Mouse (Mus musculus) stomach, postnatal 0 days (tissue): Measurements from ENCODE around the gene Fabp1. TPM values are rescaled to one million over a fixed set of nuclear protein-coding genes. Genes with fewer than 3 reads are reported as not detected.
A peak's percentile ranks its signal among the peaks of the same experiment; 100 is the strongest.

Source experiments
- ATAC-seq: fragments of 200-750 bp; cut with Nextera tagmentation; 2 replicates; pipeline ENCODE4 v1.8.0; 2017; ENCODE audit not compliant: low FRiP score, low TSS enrichment
- DNase-seq: peaks from one replicate; pipeline ENCODE4 v3.0.0-alpha.2; 2016; ENCODE audit warnings: low spot score
- H3K27ac ChIP-seq: fragments of 300-500 bp; sonication (generic); replicated peaks from 2 replicates; pipeline ENCODE4 v1.5.1; 2014; ENCODE audit warnings: mild to moderate bottlenecking, control low read depth
- H3K27me3 ChIP-seq: fragments of 300-500 bp; sonication (generic); 2 replicates; pipeline ENCODE4 v1.6.1; 2014; ENCODE audit warnings: low read length; ENCODE audit not compliant: control insufficient read depth, insufficient read depth
- H3K36me3 ChIP-seq: fragments of 300-500 bp; sonication (generic); 2 replicates; pipeline ENCODE4 v1.6.1; 2014; ENCODE audit warnings: low read length, mixed read lengths; ENCODE audit not compliant: control insufficient read depth, insufficient read depth
- H3K4me1 ChIP-seq: fragments of 300-500 bp; sonication (generic); replicated peaks from 2 replicates; pipeline ENCODE4 v1.6.1; 2014; ENCODE audit warnings: antibody characterized with exemption; ENCODE audit not compliant: control insufficient read depth, insufficient read depth
- H3K4me2 ChIP-seq: fragments of 300-500 bp; sonication (generic); replicated peaks from 2 replicates; pipeline ENCODE4 v1.6.1; 2014; ENCODE audit warnings: low read depth, mild to moderate bottlenecking, control low read depth, moderate library complexity
- H3K4me3 ChIP-seq: fragments of 300-500 bp; sonication (generic); 2 replicates; pipeline ENCODE4 v1.5.1; 2014; ENCODE audit warnings: low read depth, low read length, control low read depth
- H3K9ac ChIP-seq: fragments of 300-500 bp; sonication (generic); 2 replicates; pipeline ENCODE4 v1.6.1; 2014; ENCODE audit warnings: mild to moderate bottlenecking, low read length, control low read depth, mixed read lengths
- H3K9me3 ChIP-seq: fragments of 300-500 bp; sonication (generic); 2 replicates; pipeline ENCODE4 v1.6.1; 2016; ENCODE audit warnings: low read length; ENCODE audit not compliant: control insufficient read depth
- CTCF ChIP-seq: IDR thresholded peaks from 2 replicates; pipeline ENCODE4 v1.5.1; 2016; ENCODE audit warnings: antibody characterized with exemption, low read depth, mild to moderate bottlenecking, moderate library complexity
- EP300 ChIP-seq: optimal IDR thresholded peaks from 2 replicates; pipeline ENCODE3; 2016; ENCODE audit warnings: antibody characterized with exemption
- WGBS: fragments of 180-500 bp; shearing (Covaris S2); extraction: QIAGEN DNeasy Blood & Tissue Kit; methylation state at CpG from one replicate; pipeline ENCODE4 v1.1.7; 2014; 5-methylcytosine and 5-hydroxymethylcytosine counted together
- polyA plus RNA-seq: library from polyadenylated mRNA; unstranded; fragments of >200 nt; fragmentation: Nextera tagmentation; extraction: Ambion mirVana; gene quantifications from 2 replicates; pipeline ENCODE4 v1.2.1, GENCODE M21; 2015

Fabp1 gene
- polyA plus RNA-seq, 1 experiment from 2014 or later, result 208 TPM

GRCm38 (mm10) chr6:71237031-71237431, 37.4 kb downstream of the Fabp1 start:
- WGBS, result 57% methylated on average over 6 of the region's 6 CpGs
- no peak overlapping the region for H3K4me3 ChIP-seq
- H3K27me3 ChIP-seq, result no peaks in the 10 kb centered on the region
- TF ChIP-seq EP300, result no peak
- TF ChIP-seq CTCF, result no peak
- H3K27ac ChIP-seq, result no peak overlapping the region
- no peak overlapping the region for H3K9ac ChIP-seq
- H3K4me1 ChIP-seq, result no peaks in the 10 kb centered on the region
- H3K4me2 ChIP-seq, result no peak overlapping the region
- no peaks in the 10 kb centered on the region for H3K9me3 ChIP-seq
- DNase-seq, result no peak
- H3K36me3 ChIP-seq, result no peaks in the 10 kb centered on the region
- ATAC-seq, result no peak

GRCm38 (mm10) chr6:71239069-71239750, 39.6 kb downstream of the Fabp1 start:
- WGBS, result 93% methylated on average over 26 of the region's 26 CpGs
- Histone ChIP-seq H3K4me2 (no peak overlapping the region), H3K36me3 (no peaks in the 10 kb centered on the region), H3K4me1 (no peaks in the 10 kb centered on the region), H3K27me3 (no peaks in the 10 kb centered on the region), H3K27ac (no peak overlapping the region), H3K9ac (no peak overlapping the region), H3K4me3 (no peak overlapping the region), H3K9me3 (no peaks in the 10 kb centered on the region)
- DNase-seq (no peak), ATAC-seq (no peak)
- no peak for TF ChIP-seq CTCF
- no peak for TF ChIP-seq EP300

DNA sequence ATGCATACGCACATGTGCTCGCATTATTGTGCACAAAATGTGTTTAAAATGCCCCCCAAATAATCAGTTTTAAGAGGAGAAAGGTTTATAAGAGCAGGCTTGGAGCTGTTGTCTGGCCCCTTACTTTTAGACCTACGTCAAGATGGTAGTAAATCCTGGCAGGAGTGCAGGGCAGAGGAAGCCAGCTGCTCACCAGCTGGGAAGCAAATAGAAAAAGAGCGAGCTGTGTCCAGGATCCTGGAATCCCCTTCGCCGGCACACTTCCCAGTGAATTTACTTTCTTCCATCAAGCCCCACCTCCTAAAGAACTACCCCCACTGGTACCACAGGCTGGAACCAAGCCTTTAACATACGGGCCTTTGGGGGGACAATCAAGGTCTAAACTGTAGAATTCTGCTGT, 41.2 kb downstream of the Fabp1 start:
- no peak overlapping the region for H3K4me2 ChIP-seq
- 75% methylated on average over 7 of the region's 7 CpGs for WGBS
- H3K4me1 ChIP-seq, result no peaks in the 10 kb centered on the region
- no peaks in the 10 kb centered on the region for H3K27me3 ChIP-seq
- TF ChIP-seq EP300, result no peak
- TF ChIP-seq CTCF, result no peak
- DNase-seq (no peak), ATAC-seq (no peak)
- no peak overlapping the region for H3K27ac ChIP-seq
- H3K36me3 ChIP-seq, result no peaks in the 10 kb centered on the region
- H3K9me3 ChIP-seq, result no peaks in the 10 kb centered on the region
- H3K4me3 ChIP-seq, result no peak overlapping the region
- no peak overlapping the region for H3K9ac ChIP-seq

- ATAC-seq (no peak), DNase-seq (no peak)
- TF ChIP-seq CTCF, result no peak
- no peak for TF ChIP-seq EP300
- no peaks in the 10 kb centered on the region for H3K36me3 ChIP-seq
- no peak overlapping the region for H3K27ac ChIP-seq
- H3K9ac ChIP-seq, result no peak overlapping the region
- no peak overlapping the region for H3K4me3 ChIP-seq
- no peak overlapping the region for H3K4me2 ChIP-seq
- 60% methylated on average over 1 of the region's 1 CpGs for WGBS
- no peaks in the 10 kb centered on the region for H3K9me3 ChIP-seq
- H3K4me1 ChIP-seq, result no peaks in the 10 kb centered on the region
- H3K27me3 ChIP-seq, result no peaks in the 10 kb centered on the region
Measured at GRCm38 (mm10) chr6:71242811-71243210, 43.2 kb downstream of the Fabp1 start.

- Histone ChIP-seq H3K4me1 (no peaks in the 10 kb centered on the region), H3K27ac (no peak overlapping the region), H3K4me2 (no peak overlapping the region), H3K4me3 (no peak overlapping the region), H3K27me3 (no peaks in the 10 kb centered on the region), H3K36me3 (no peaks in the 10 kb centered on the region), H3K9me3 (no peaks in the 10 kb centered on the region), H3K9ac (no peak overlapping the region)
- ATAC-seq (no peak), DNase-seq (no peak)
- 86% methylated on average over 3 of the region's 3 CpGs for WGBS
- TF ChIP-seq CTCF, result peak; percentile 18; the same call in 1 of the 2 replicates
- no peak for TF ChIP-seq EP300
Measured at GRCm38 (mm10) chr6:71243258-71243657, 43.6 kb downstream of the Fabp1 start.

DNA sequence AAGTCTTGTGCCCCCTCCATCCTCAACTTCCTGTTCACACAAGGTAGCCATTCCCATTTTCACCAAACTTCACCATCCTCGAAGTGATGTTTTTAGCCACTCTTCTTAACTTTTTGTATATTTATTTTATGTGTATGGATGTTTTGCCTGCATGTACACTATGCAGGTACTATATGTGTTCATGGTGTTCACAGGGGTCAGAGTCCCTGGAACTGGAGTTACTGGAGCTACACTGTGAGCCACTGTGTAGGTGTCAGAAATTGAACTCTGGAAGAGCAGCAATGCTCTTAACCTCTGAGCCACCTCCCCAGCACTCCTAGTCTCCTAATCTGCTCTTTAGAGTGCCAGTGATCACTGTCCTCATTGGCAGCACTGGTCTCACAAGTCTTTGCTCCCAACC, 48.8 kb downstream of the Fabp1 start:
- Histone ChIP-seq H3K4me2 (no peak overlapping the region), H3K9me3 (no peaks in the 10 kb centered on the region), H3K36me3 (no peaks in the 10 kb centered on the region), H3K27ac (no peak overlapping the region), H3K4me1 (no peaks in the 10 kb centered on the region), H3K27me3 (no peaks in the 10 kb centered on the region), H3K4me3 (no peak overlapping the region), H3K9ac (no peak overlapping the region)
- ATAC-seq (no peak), DNase-seq (no peak)
- no peak for TF ChIP-seq EP300
- no peak for TF ChIP-seq CTCF
- WGBS, result 94% methylated on average over 1 of the region's 1 CpGs
